In the genomic region with DNA sequence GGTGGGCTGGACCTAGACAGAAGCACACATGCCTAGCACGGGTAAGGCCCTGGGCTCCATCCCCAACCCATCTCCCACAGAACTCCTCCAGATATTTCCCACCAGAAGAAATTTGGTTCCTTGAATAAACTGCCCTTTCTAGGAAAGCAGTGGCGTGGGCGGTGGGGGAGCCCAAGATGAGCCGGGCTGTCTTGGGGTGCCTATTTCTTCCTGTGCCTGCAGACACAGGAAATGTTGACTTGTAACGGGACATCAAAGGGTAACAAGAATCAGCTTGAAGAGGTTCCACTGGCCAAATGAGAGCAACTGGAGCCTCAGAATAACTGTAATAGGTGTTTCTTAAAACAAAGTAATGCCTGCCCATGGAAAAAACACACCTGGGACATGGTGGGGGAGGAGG, we compare ENCODE assay signal across 23 mouse cellular contexts. TPM values are rescaled to one million over a fixed set of nuclear protein-coding genes. Genes with fewer than 3 reads are reported as not detected.
DNase-seq lines count a peak whose midpoint lies in the region; TF ChIP-seq lines count a peak whose summit lies in the region.
"Had no signal": no experiment of that assay in that cellular context is flagged by ENCODE, and none has a peak within 500 bp of the region (broad histone marks: within the 10 kb centered on the region; RNA-seq: fewer than 3 reads in every experiment).

No protein-coding gene starts in this region.

- no peak overlapping the region for H3K4me3 ChIP-seq in gastrocnemius, adult 2 months
- H3K4me3 ChIP-seq in thymus, adult 2 months (ENCODE audit: control insufficient read depth, insufficient read depth, low read length), result no peak overlapping the region
- H3K4me3 ChIP-seq in limb, embryonic 10.5 days, result no peak overlapping the region
- H3K4me3 ChIP-seq: forebrain, embryonic 10.5 days; heart, adult 2 months; heart, embryonic 15.5 days; hindbrain, embryonic 15.5 days; liver, embryonic 13.5 days; midbrain, embryonic 12.5 days had no signal

- H3K36me3 ChIP-seq in thymus, adult 2 months (ENCODE audit: control insufficient read depth, insufficient read depth, low read length), result no peaks in the 10 kb centered on the region
- no peaks in the 10 kb centered on the region for H3K36me3 ChIP-seq in limb, embryonic 10.5 days
- H3K36me3 ChIP-seq: forebrain, embryonic 10.5 days; G1E; heart, embryonic 15.5 days; hindbrain, embryonic 15.5 days; liver, embryonic 13.5 days; midbrain, embryonic 12.5 days had no signal

- 0 out of 2 replicates have a peak overlapping the region, but pooled peaks have one; percentile 8 for H3K27ac ChIP-seq in gastrocnemius, adult 2 months
- H3K27ac ChIP-seq in thymus, adult 2 months (ENCODE audit: control insufficient read depth, insufficient read depth, low read length), result peak overlapping the region; percentile 66; the same call in 1 of the 2 replicates
- H3K27ac ChIP-seq in limb, embryonic 10.5 days, result no peak overlapping the region
- H3K27ac ChIP-seq: forebrain, embryonic 10.5 days; heart, embryonic 15.5 days; hindbrain, embryonic 15.5 days; liver, embryonic 13.5 days; midbrain, embryonic 12.5 days had no signal

- no peaks in the 10 kb centered on the region for H3K27me3 ChIP-seq in thymus, adult 2 months (ENCODE audit: control insufficient read depth, insufficient read depth, low read length)
- H3K27me3 ChIP-seq in limb, embryonic 10.5 days (ENCODE audit: low read depth, poor library complexity, severe bottlenecking), result no peaks in the 10 kb centered on the region
- H3K27me3 ChIP-seq: heart, embryonic 15.5 days; hindbrain, embryonic 15.5 days; liver, embryonic 13.5 days; midbrain, embryonic 12.5 days had no signal

- DNase-seq in gastrocnemius, adult 2 months, result no peak
- DNase-seq in gastrocnemius, adult 8-10 months (ENCODE audit: low spot score in 2 of 2), result no peak
- peak; percentile 65 for DNase-seq in T-cell, adult 2 months (ENCODE audit: low spot score)
- DNase-seq in thymus, adult 2 months, result peak; percentile 65
- DNase-seq in thymus, postnatal 4 days, result peak; percentile 75
- no peak for DNase-seq in limb, embryonic 10.5 days (ENCODE audit: low spot score)
- DNase-seq in heart, postnatal 36 days, result no peak
- DNase-seq: adrenal gland, postnatal 10 days; cerebellum, adult 18-20 months; cerebellum, postnatal 14 days; gastrocnemius, postnatal 36 days; heart, adult 2 months; heart, postnatal 4 days; kidney, postnatal 25 days; liver, embryonic 13.5 days; lung, adult 2 months; lung, postnatal 14 days had no signal

- peaks cover 28% of the 10 kb centered on the region for H3K4me1 ChIP-seq in thymus, adult 2 months (replicated peaks; ENCODE audit: control insufficient read depth, insufficient read depth, low read length)
- peaks cover 7% of the 10 kb centered on the region for H3K4me1 ChIP-seq in limb, embryonic 10.5 days

- WGBS in thymus, adult 2 months, result 5% methylated on average over 5 of the region's 5 CpGs
- 76% methylated on average over 5 of the region's 5 CpGs for WGBS in limb, embryonic 10.5 days

- intact Hi-C loops in gastrocnemius, adult 2 months (cut with DNase I), result loop anchor here (10.0 kb wide), 1 partner anchor 188 kb away; a partner anchor contains a TSS
- intact Hi-C loops in heart, postnatal 36 days (cut with DNase I), result no loop called here

- no peak for TF ChIP-seq CTCF in gastrocnemius, adult 2 months (IDR thresholded peaks at IDR 0.05)
- no peak for TF ChIP-seq CTCF in thymus, adult 2 months (IDR thresholded peaks at IDR 0.05; ENCODE audit: borderline replicate concordance, control insufficient read depth, extremely low read depth, insufficient read depth, low read length, poor library complexity)

- no peak for TF ChIP-seq POLR2A in thymus, adult 2 months (IDR thresholded peaks at IDR 0.05; ENCODE audit: control insufficient read depth, extremely low read depth, insufficient read depth, low read length, poor library complexity)

- H3K9me3 ChIP-seq in limb, embryonic 10.5 days (replicated peaks), result no peaks in the 10 kb centered on the region
- H3K9me3 ChIP-seq: forebrain, embryonic 10.5 days; heart, embryonic 15.5 days; hindbrain, embryonic 15.5 days; liver, embryonic 13.5 days; midbrain, embryonic 12.5 days had no signal

RNA-seq across cellular contexts. Expression of a gene that starts 44.7 kb away (rescaled TPM):
- 10 to 100 TPM in 1 of 2 experiments, 1 to 10 TPM in 1; 5.2 to 11.4 TPM for total RNA-seq in gastrocnemius, adult 2 months (2021)
- 10 to 100 TPM in 1 of 4 experiments, 1 to 10 TPM in 3; 6.0 to 11.3 (median 8.5) TPM for total RNA-seq in gastrocnemius, adult 8-10 months (2022)
- 13.7 and 19.1 TPM in 2 replicates for polyA plus RNA-seq in thymus, adult 2 months (2012; rRNA removed)
- polyA plus RNA-seq in limb, embryonic 10.5 days (2016; fragmentation: Nextera tagmentation; extraction: Ambion mirVana), result 10.8 and 13.2 TPM in 2 replicates
- total RNA-seq in heart, postnatal 36 days (2021), result 10 to 100 TPM; 65.4 to 71.2 TPM
- polyA plus RNA-seq: G1E had no signal

RNA-seq across cellular contexts. Expression of a gene that starts 59.1 kb away (rescaled TPM):
- total RNA-seq in gastrocnemius, adult 2 months (2021), result under 1 TPM; 0.08 to 0.66 TPM
- total RNA-seq in gastrocnemius, adult 8-10 months (2022), result under 1 TPM in 3 of 4 experiments, not detected in 1; 0.05 to 0.16 (median 0.07) TPM
- polyA plus RNA-seq in thymus, adult 2 months (2012; rRNA removed), result 0.68 and 0.94 TPM in 2 replicates
- 0.04 TPM in 1 of 2 replicates, not detected in the other for polyA plus RNA-seq in limb, embryonic 10.5 days (2016; fragmentation: Nextera tagmentation; extraction: Ambion mirVana)
- under 1 TPM; 0.64 to 0.98 TPM for total RNA-seq in heart, postnatal 36 days (2021)
- total RNA-seq: CH12.LX had no signal
- polyA plus RNA-seq: G1E; liver, embryonic 13.5 days had no signal

Comparison
In these comparisons a context has a peak if more than half of its experiments do, and no peak if none do; other contexts are left out.
1. DNase-seq: peak in T-cell, adult 2 months (single experiment), thymus, adult 2 months (single experiment) and thymus, postnatal 4 days (single experiment); none in gastrocnemius, adult 2 months (single experiment), gastrocnemius, adult 8-10 months (0 of 2), limb, embryonic 10.5 days (single experiment) and heart, postnatal 36 days (0 of 2).
2. RNA of a gene that starts 44.7 kb away (total RNA-seq): 65.4 to 71.2 TPM in heart, postnatal 36 days; 5.2 to 11.4 TPM in gastrocnemius, adult 2 months and 6.0 to 11.3 TPM in gastrocnemius, adult 8-10 months; every median in the first group is over 4 times any median in the second.